Mouse (Mus musculus): ENCODE measurements at regions not wholly inside any gene's neighbourhood (a gene's known extent, or its start where the extent isn't known, plus 50 kb on each side); places are given as distances from the start of the nearest gene placed in this dataset.

DNA sequence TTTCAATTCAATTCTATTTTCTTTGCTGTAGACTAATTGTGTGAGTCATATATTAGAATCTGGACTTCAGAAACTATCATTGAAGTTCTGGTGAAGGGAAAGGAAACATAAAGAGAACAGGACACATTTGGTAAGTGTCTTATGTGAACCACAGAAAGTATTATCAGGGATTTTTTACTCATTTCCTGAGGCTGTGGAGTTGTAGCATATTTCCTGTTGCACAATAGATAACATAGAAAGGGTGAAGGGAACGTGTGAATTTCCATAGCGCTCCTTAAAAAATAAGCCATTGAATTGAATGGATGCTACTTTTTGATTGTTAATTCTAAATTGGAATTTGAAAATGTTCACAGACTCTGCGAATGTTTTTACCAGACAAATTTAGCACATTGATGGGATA lies 215.2 kb upstream of the Zfp352 start:
- ATAC-seq (ENCODE audit: insufficient read depth, low FRiP score, low read depth) = no peak
- Histone ChIP-seq H3K4me3 (replicated peaks) (no peak overlapping the region), H3K27ac (no peak overlapping the region), H3K4me1 (no peaks in the 10 kb centered on the region), H3K9ac (no peak overlapping the region), H3K36me3 (no peaks in the 10 kb centered on the region), H3K4me2 (no peak overlapping the region), H3K27me3 (replicated peaks) (no peaks in the 10 kb centered on the region), H3K9me3 (no peaks in the 10 kb centered on the region)
- 67% methylated on average over 3 of the region's 3 CpGs for WGBS

GRCm38 (mm10) chr4:90003898-90004297 lies 214.7 kb upstream of the Zfp352 start:
- no peaks in the 10 kb centered on the region for H3K9me3 ChIP-seq
- no peak overlapping the region for H3K27ac ChIP-seq
- 61% methylated on average over 1 of the region's 1 CpGs for WGBS
- H3K27me3 ChIP-seq (replicated peaks) = no peaks in the 10 kb centered on the region
- no peak overlapping the region for H3K4me3 ChIP-seq (replicated peaks)
- no peak overlapping the region for H3K9ac ChIP-seq
- no peak for ATAC-seq (ENCODE audit: insufficient read depth, low FRiP score, low read depth)
- H3K36me3 ChIP-seq = no peaks in the 10 kb centered on the region
- H3K4me2 ChIP-seq = no peak overlapping the region
- H3K4me1 ChIP-seq = no peaks in the 10 kb centered on the region

- Histone ChIP-seq H3K27me3 (replicated peaks) (no peaks in the 10 kb centered on the region), H3K9ac (no peak overlapping the region), H3K9me3 (no peaks in the 10 kb centered on the region), H3K4me2 (no peak overlapping the region), H3K4me1 (no peaks in the 10 kb centered on the region), H3K27ac (no peak overlapping the region), H3K36me3 (no peaks in the 10 kb centered on the region), H3K4me3 (replicated peaks) (no peak overlapping the region)
- WGBS = 83% methylated on average over 1 of the region's 1 CpGs
- ATAC-seq (ENCODE audit: insufficient read depth, low FRiP score, low read depth) = no peak
Measured at GRCm38 (mm10) chr4:90012723-90013122, 205.9 kb upstream of the Zfp352 start.

GRCm38 (mm10) chr4:90014203-90014602 lies 204.4 kb upstream of the Zfp352 start:
- no peak overlapping the region for H3K9ac ChIP-seq
- H3K4me3 ChIP-seq (replicated peaks) = no peak overlapping the region
- no peaks in the 10 kb centered on the region for H3K27me3 ChIP-seq (replicated peaks)
- H3K27ac ChIP-seq = no peak overlapping the region
- H3K9me3 ChIP-seq = no peaks in the 10 kb centered on the region
- H3K4me2 ChIP-seq = no peak overlapping the region
- no peaks in the 10 kb centered on the region for H3K36me3 ChIP-seq
- no peak for ATAC-seq (ENCODE audit: insufficient read depth, low FRiP score, low read depth)
- H3K4me1 ChIP-seq = no peaks in the 10 kb centered on the region

All from stomach, embryonic 15.5 days (tissue).